Mouse (Mus musculus): Measurements from ENCODE around the gene Lnpk. TPM values are rescaled to one million over a fixed set of nuclear protein-coding genes. Genes with fewer than 3 reads are reported as not detected.
A peak's percentile ranks its signal among the peaks of the same experiment; 100 is the strongest.

Gene Lnpk
- 56.4 and 57.6 TPM in 2 replicates for polyA plus RNA-seq (2014; fragmentation: Nextera tagmentation; extraction: Ambion mirVana)

GRCm38 (mm10) chr2:74578843-74579489 is at the start of gene Lnpk:
TSS of gene Lnpk (minus strand) at chr2:74579435.
- ATAC-seq (ENCODE audit: low read depth) = peak; percentile 100
- H3K4me3 ChIP-seq (ENCODE audit: low read depth, low read length) = peak within 1 kb of the TSS; percentile 98
- no peaks in the 10 kb centered on the region for H3K36me3 ChIP-seq (ENCODE audit: control insufficient read depth, insufficient read depth, low read length)
- H3K27ac ChIP-seq (ENCODE audit: low read depth, low read length) = peak within 1 kb of the TSS; percentile 77
- H3K4me1 ChIP-seq (ENCODE audit: control insufficient read depth, insufficient read depth, low read length) = peaks cover 7% of the 10 kb centered on the region; the same call in 1 of the 2 replicates
- peak within 1 kb of the TSS; percentile 84 for H3K9ac ChIP-seq (replicated peaks; ENCODE audit: low read depth, low read length)
- WGBS = under 1% methylated on average over 33 of the region's 34 CpGs
- no peaks in the 10 kb centered on the region for H3K27me3 ChIP-seq (ENCODE audit: control insufficient read depth, insufficient read depth, low read length)
- no peaks in the 10 kb centered on the region for H3K9me3 ChIP-seq (ENCODE audit: control insufficient read depth, low read length)
- peak within 1 kb of the TSS; percentile 83 for H3K4me2 ChIP-seq (ENCODE audit: low read depth, low read length)

GRCm38 (mm10) chr2:74620368-74620767 is 41.1 kb upstream of the Lnpk start:
- Histone ChIP-seq H3K36me3 (ENCODE audit: control insufficient read depth, insufficient read depth, low read length) (no peaks in the 10 kb centered on the region), H3K27me3 (ENCODE audit: control insufficient read depth, insufficient read depth, low read length) (no peaks in the 10 kb centered on the region), H3K4me3 (ENCODE audit: low read depth, low read length) (no peak overlapping the region), H3K27ac (ENCODE audit: low read depth, low read length) (no peak overlapping the region), H3K4me1 (ENCODE audit: control insufficient read depth, insufficient read depth, low read length) (no peaks in the 10 kb centered on the region), H3K4me2 (ENCODE audit: low read depth, low read length) (no peak overlapping the region), H3K9ac (replicated peaks; ENCODE audit: low read depth, low read length) (no peak overlapping the region), H3K9me3 (ENCODE audit: control insufficient read depth, low read length) (no peaks in the 10 kb centered on the region)
- ATAC-seq (ENCODE audit: low read depth) = no peak
- 88% methylated on average over 10 of the region's 10 CpGs for WGBS

GRCm38 (mm10) chr2:74619676-74620246 is 40.5 kb upstream of the Lnpk start:
- no peaks in the 10 kb centered on the region for H3K27me3 ChIP-seq (ENCODE audit: control insufficient read depth, insufficient read depth, low read length)
- WGBS = 86% methylated on average over 3 of the region's 3 CpGs
- no peaks in the 10 kb centered on the region for H3K36me3 ChIP-seq (ENCODE audit: control insufficient read depth, insufficient read depth, low read length)
- no peak overlapping the region for H3K27ac ChIP-seq (ENCODE audit: low read depth, low read length)
- no peaks in the 10 kb centered on the region for H3K9me3 ChIP-seq (ENCODE audit: control insufficient read depth, low read length)
- ATAC-seq (ENCODE audit: low read depth) = no peak
- H3K9ac ChIP-seq (replicated peaks; ENCODE audit: low read depth, low read length) = no peak overlapping the region
- H3K4me1 ChIP-seq (ENCODE audit: control insufficient read depth, insufficient read depth, low read length) = no peaks in the 10 kb centered on the region
- H3K4me2 ChIP-seq (ENCODE audit: low read depth, low read length) = no peak overlapping the region
- H3K4me3 ChIP-seq (ENCODE audit: low read depth, low read length) = no peak overlapping the region

GRCm38 (mm10) chr2:74617706-74618105 is 38.5 kb upstream of the Lnpk start:
- Histone ChIP-seq H3K4me3 (ENCODE audit: low read depth, low read length) (no peak overlapping the region), H3K27ac (ENCODE audit: low read depth, low read length) (no peak overlapping the region), H3K27me3 (ENCODE audit: control insufficient read depth, insufficient read depth, low read length) (no peaks in the 10 kb centered on the region), H3K4me2 (ENCODE audit: low read depth, low read length) (no peak overlapping the region), H3K4me1 (ENCODE audit: control insufficient read depth, insufficient read depth, low read length) (no peaks in the 10 kb centered on the region), H3K9me3 (ENCODE audit: control insufficient read depth, low read length) (no peaks in the 10 kb centered on the region), H3K36me3 (ENCODE audit: control insufficient read depth, insufficient read depth, low read length) (no peaks in the 10 kb centered on the region), H3K9ac (replicated peaks; ENCODE audit: low read depth, low read length) (no peak overlapping the region)
- WGBS = 84% methylated on average over 9 of the region's 9 CpGs
- ATAC-seq (ENCODE audit: low read depth) = no peak

GRCm38 (mm10) chr2:74611406-74611805 is 32.2 kb upstream of the Lnpk start:
- Histone ChIP-seq H3K9ac (replicated peaks; ENCODE audit: low read depth, low read length) (no peak overlapping the region), H3K27ac (ENCODE audit: low read depth, low read length) (no peak overlapping the region), H3K4me3 (ENCODE audit: low read depth, low read length) (no peak overlapping the region), H3K36me3 (ENCODE audit: control insufficient read depth, insufficient read depth, low read length) (no peaks in the 10 kb centered on the region), H3K4me1 (ENCODE audit: control insufficient read depth, insufficient read depth, low read length) (no peaks in the 10 kb centered on the region), H3K4me2 (ENCODE audit: low read depth, low read length) (no peak overlapping the region), H3K9me3 (ENCODE audit: control insufficient read depth, low read length) (no peaks in the 10 kb centered on the region), H3K27me3 (ENCODE audit: control insufficient read depth, insufficient read depth, low read length) (no peaks in the 10 kb centered on the region)
- WGBS = 75% methylated on average over 4 of the region's 4 CpGs
- no peak for ATAC-seq (ENCODE audit: low read depth)

- no peaks in the 10 kb centered on the region for H3K4me1 ChIP-seq (ENCODE audit: control insufficient read depth, insufficient read depth, low read length)
- no peak overlapping the region for H3K4me3 ChIP-seq (ENCODE audit: low read depth, low read length)
- no peak overlapping the region for H3K27ac ChIP-seq (ENCODE audit: low read depth, low read length)
- no peak for ATAC-seq (ENCODE audit: low read depth)
- no peak overlapping the region for H3K4me2 ChIP-seq (ENCODE audit: low read depth, low read length)
- H3K36me3 ChIP-seq (ENCODE audit: control insufficient read depth, insufficient read depth, low read length) = no peaks in the 10 kb centered on the region
- H3K9ac ChIP-seq (replicated peaks; ENCODE audit: low read depth, low read length) = no peak overlapping the region
- H3K27me3 ChIP-seq (ENCODE audit: control insufficient read depth, insufficient read depth, low read length) = no peaks in the 10 kb centered on the region
- H3K9me3 ChIP-seq (ENCODE audit: control insufficient read depth, low read length) = no peaks in the 10 kb centered on the region
These were observed 30.1 kb upstream of the Lnpk start for GRCm38 (mm10) chr2:74609350-74609749.

- no peak overlapping the region for H3K27ac ChIP-seq (ENCODE audit: low read depth, low read length)
- no peak overlapping the region for H3K4me2 ChIP-seq (ENCODE audit: low read depth, low read length)
- 88% methylated on average over 5 of the region's 5 CpGs for WGBS
- H3K4me1 ChIP-seq (ENCODE audit: control insufficient read depth, insufficient read depth, low read length) = no peaks in the 10 kb centered on the region
- H3K36me3 ChIP-seq (ENCODE audit: control insufficient read depth, insufficient read depth, low read length) = no peaks in the 10 kb centered on the region
- H3K27me3 ChIP-seq (ENCODE audit: control insufficient read depth, insufficient read depth, low read length) = no peaks in the 10 kb centered on the region
- H3K9ac ChIP-seq (replicated peaks; ENCODE audit: low read depth, low read length) = no peak overlapping the region
- ATAC-seq (ENCODE audit: low read depth) = no peak
- no peak overlapping the region for H3K4me3 ChIP-seq (ENCODE audit: low read depth, low read length)
- no peaks in the 10 kb centered on the region for H3K9me3 ChIP-seq (ENCODE audit: control insufficient read depth, low read length)
These were observed 27.0 kb upstream of the Lnpk start for GRCm38 (mm10) chr2:74606087-74606760.

GRCm38 (mm10) chr2:74604011-74604410 is 24.8 kb upstream of the Lnpk start:
- Histone ChIP-seq H3K4me3 (ENCODE audit: low read depth, low read length) (no peak overlapping the region), H3K27me3 (ENCODE audit: control insufficient read depth, insufficient read depth, low read length) (no peaks in the 10 kb centered on the region), H3K4me1 (ENCODE audit: control insufficient read depth, insufficient read depth, low read length) (no peaks in the 10 kb centered on the region), H3K27ac (ENCODE audit: low read depth, low read length) (no peak overlapping the region), H3K9me3 (ENCODE audit: control insufficient read depth, low read length) (no peaks in the 10 kb centered on the region), H3K9ac (replicated peaks; ENCODE audit: low read depth, low read length) (no peak overlapping the region), H3K4me2 (ENCODE audit: low read depth, low read length) (no peak overlapping the region), H3K36me3 (ENCODE audit: control insufficient read depth, insufficient read depth, low read length) (no peaks in the 10 kb centered on the region)
- 36% methylated on average over 3 of the region's 3 CpGs for WGBS
- ATAC-seq (ENCODE audit: low read depth) = no peak

- Histone ChIP-seq H3K36me3 (ENCODE audit: control insufficient read depth, insufficient read depth, low read length) (no peaks in the 10 kb centered on the region), H3K4me1 (ENCODE audit: control insufficient read depth, insufficient read depth, low read length) (no peaks in the 10 kb centered on the region), H3K4me2 (ENCODE audit: low read depth, low read length) (no peak overlapping the region), H3K4me3 (ENCODE audit: low read depth, low read length) (no peak overlapping the region), H3K27me3 (ENCODE audit: control insufficient read depth, insufficient read depth, low read length) (no peaks in the 10 kb centered on the region), H3K9me3 (ENCODE audit: control insufficient read depth, low read length) (no peaks in the 10 kb centered on the region), H3K9ac (replicated peaks; ENCODE audit: low read depth, low read length) (no peak overlapping the region), H3K27ac (ENCODE audit: low read depth, low read length) (no peak overlapping the region)
- 88% methylated on average over 5 of the region's 5 CpGs for WGBS
- no peak for ATAC-seq (ENCODE audit: low read depth)
These were observed 23.2 kb upstream of the Lnpk start for GRCm38 (mm10) chr2:74602483-74602882.

Data from neural tube, embryonic 14.5 days (tissue).